Mouse (Mus musculus): ENCODE measurements around the gene Tpm3.

DNA sequence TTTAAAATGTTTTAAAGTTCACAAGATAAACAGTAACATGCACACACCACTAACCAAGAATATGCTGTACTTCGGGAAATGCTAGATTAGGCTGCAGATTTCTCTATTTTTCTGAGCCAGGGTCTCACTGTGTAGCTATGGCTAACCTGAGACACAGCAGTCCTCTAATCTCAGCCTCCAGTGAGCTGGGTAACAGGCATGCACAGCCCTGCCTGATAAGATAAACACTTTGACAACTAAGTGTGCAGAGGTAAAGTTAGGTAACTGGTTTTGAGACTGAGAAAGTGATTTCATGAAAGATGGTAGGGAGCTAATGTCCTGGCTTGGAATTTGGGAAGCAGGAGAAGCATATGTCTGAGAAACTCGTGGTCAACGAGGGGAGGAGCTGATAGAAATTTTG lies 22.0 kb downstream of the Tpm3 start:
- TF ChIP-seq CTCF (IDR thresholded peaks at IDR 0.05; ENCODE audit: borderline replicate concordance, control insufficient read depth, extremely low read depth, insufficient read depth, low read length, poor library complexity) (no peak), POLR2A (IDR thresholded peaks at IDR 0.05; ENCODE audit: control insufficient read depth, extremely low read depth, insufficient read depth, low read length, poor library complexity) (no peak)
